Mouse (Mus musculus): ENCODE measurements at regions not wholly inside any gene's neighbourhood (a gene's known extent, or its start where the extent isn't known, plus 50 kb on each side); places are given as distances from the start of the nearest gene placed in this dataset.

DNA sequence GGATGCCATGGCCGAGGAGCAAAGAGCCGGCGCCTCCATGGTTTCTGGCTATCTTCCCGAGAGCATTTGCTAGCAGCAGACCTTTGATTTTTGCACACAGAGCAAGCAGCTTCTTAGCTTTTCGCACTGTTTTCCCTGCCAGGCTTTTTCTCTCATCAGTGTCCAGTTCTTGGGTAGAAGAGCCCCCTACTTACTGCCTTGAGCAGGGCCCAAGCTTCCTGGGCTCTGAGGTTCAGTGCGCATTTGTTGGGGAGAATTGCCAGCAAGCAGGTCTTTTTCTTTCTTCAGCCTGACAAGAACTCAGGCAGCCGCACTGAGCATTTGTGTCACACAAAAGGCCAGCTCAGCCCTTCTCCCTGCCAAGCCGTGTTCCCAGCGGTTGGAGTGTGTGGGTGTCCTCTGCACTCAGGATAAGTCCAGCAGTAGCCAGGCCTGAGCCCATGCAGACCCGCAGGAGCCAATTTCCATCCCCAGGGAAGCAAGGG, 565.2 kb upstream of the Adam5 start:
- DNase-seq = peak; percentile 30 to 62

DNA sequence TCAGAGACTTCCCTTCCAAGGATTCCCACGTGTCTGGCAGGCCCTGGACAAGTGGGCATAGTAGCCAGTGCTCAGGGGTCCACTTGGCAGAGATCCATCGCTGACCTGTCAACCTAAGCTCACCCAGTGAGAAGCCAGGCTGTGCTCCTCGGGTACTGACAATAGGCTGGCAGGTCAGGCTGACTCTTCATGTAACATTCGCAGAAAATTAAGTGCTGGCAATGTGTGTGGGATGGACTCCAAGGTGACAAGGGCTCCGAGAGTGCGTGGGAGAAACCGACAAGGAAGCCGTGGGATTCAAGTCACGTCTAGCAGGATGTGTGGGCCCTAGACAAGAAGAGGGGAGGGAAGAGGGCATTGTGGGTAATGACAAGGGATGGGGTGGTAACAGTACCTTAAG, 564.6 kb upstream of the Adam5 start:
- DNase-seq = no peak

DNA sequence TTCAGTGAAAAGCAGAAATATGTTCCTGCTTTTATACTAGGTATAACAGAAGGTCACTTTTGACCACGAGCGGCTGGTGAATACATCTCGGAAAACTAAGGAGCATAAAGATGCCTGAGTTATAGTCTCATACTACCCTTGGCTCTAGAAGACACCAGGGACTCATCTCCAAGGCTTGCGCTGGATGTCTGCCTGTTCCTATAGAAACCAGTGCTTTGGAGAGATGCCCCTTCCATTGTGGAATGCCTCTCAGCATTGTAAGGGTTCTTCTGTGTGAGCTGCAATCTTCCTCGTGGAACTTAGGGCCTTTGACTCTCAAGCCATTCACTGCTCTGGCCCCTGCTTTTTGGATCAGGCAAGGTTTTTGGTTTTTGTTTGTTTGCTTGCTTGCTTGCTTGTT, 561.0 kb upstream of the Adam5 start:
- no peak for DNase-seq

DNA sequence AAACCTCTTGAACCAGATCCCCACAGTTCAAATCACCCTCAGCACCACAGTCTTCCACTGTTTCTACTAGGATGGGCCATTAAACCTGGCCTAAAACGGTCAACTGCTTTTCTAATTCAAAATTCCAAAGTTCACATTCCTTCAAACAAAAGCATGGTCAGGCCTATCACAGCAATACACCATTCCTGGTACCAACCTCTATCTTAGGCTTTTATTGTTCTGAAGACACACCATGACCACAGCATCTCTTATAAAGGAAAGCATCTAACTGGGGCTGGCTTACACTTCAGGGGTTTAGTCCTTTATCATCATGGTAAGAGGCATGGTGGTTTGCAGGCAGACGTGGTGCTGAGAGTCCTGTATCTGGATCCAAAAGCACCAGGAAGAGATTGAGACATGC, 560.4 kb upstream of the Adam5 start:
- no peak for DNase-seq

DNA sequence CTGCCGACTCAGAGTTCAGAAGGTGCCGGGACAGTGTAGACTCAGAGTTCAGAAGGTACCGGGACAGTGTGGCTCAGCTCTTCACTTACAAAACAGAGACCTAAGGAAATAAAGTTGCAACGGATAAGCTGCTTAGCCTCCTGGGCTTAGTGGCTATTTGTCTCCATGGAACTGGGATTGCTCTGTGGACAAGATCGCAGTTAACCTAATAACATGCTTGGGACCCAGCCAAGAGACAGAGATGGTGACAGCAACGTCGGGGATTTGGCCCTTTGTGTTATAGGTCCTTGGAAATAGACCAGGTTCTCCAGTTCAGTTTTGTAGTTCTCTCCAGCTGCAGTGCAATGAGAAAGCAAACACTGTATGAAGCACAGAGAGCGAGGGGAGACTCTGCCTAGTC, 549.1 kb upstream of the Adam5 start:
- no peak for DNase-seq

DNA sequence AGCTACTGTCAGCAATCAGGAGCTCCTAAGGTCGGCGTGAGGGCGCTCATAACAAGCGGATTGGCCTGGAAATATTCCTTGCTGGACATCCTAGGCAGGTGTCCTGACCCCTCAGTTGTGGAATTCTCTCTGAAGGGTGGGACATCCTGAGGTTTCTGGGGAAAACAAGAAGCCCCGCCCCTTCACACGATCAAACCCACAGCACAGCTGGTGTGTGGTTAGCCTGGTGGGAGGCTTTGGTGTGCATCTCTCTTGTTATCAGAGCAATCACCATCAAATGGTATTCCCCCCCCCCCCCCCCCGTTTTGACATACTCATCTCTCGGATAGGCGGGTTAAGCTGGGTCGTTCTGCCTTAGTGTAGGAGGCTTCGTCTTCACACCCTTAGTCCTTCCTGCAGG, 546.8 kb upstream of the Adam5 start:
- no peak for DNase-seq

DNA sequence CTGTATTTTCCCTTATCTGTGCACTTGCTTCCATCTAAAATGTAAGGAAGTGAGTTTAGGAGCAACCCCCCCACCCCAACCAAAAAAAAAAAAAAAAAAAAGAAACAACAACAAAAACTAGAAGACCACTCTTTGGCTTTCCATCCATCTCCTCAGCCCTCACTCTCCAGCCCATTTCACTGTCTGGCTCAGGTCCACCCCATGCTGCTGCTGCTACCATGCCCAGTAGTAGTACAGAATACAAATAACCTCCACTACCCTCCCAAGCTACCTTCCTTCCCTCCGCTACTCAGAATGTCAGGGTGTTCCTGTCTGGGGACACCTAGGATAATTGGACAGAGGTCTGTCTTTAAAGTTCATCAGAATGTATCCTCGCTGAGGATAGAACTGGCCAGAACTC, 545.2 kb upstream of the Adam5 start:
- no peak for DNase-seq

DNA sequence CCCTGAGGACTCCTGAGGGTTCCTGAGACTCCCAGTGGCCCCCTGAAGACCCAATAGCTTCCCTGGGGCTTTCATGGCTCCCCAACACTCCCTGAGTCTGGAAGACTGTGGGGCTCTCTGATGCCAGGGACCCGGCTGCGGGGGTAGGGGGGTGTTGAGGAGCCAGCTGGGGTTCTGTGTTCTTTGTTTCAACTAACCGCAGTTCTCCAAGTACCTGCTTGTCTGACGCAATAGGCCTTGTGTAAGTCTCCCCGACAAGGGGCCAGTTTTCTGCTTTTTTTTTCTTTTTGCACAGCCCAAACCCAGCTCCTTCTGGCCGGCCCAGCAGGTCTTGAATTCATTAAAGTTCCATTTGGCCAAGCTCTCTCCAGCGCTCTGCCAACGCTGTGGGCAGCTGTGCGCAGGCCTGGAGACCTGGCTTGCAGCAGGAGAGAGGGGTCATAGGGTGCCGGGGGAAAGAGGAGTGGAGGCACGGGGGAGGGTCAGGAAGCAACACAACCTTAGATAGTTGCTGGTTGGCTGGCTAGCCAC, 544.5 kb upstream of the Adam5 start:
- DNase-seq = peak; percentile 27 to 56

DNA sequence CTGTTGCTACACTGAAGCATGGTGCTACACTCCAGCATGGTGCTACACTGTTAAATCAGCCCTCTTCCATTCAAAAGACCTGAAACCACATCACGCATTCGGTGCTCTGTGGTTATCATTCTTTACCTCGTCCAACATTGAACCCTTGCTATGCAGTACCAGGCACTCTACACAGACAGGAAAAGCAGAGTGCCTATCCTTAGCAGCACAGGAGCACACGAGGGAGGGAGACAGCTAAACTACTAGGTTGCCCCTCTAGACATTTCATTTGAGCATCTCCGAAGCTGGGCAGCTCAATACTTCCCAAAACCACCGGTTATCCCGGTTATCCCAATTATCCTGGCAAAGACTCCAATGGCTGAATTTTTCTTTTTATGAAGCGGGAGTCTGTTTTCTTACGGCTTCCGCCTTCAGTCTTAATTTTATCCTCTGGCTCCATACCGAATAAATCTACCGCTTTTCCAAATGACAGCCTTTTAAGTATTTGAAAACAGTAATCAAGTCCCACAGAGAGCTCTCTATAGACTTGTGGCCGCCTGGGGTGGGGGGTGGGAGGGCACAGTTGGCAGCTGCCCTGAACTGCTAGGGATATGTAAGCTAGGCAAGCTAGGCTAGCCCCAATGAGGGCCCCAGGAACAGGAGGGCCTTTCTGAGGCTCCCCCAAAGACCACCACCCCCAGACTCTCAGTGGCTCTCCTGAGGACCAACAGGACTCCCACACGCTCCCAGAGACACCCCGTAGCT, 543.8 kb upstream of the Adam5 start:
- no peak for DNase-seq

DNA sequence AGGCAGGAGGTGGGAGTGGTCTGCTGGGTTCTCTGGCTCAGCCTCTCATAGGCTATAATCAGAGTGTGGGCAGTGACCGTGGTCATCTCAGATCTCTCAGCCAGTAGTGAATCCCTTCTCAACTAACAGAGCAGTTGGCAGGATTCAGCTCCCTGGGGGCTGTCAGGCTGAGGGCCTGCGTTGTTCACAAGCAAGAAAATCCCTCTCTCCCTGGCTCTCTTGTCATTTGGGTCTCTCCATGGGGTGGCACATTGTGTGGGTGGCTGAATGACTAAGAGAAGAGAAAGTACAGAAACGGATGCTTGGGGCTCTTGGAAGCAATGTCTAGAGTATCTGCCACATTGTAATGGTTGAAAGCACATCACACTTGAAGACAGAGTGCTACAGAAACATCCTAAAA, 542.0 kb upstream of the Adam5 start:
- DNase-seq = no peak

DNA sequence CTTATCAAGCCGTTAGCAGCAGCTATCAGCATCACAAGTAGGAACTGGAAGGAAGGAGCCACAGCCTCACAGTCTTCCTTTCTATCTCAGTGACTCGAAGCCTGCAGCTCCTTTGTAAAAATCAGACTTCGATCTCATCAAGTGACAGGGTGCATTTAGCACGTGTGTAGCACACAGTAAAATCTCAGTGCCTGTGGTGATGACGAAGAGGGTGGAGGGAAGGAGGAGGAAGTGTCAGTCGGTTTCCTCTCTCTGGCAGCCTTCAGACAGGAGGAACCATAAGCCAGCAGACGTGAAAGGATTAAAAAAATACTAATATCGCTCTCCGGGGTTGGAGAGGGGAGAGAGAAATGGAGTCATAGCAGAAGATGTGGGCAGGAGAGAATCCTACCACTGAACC, 538.5 kb upstream of the Adam5 start:
- no peak for DNase-seq

DNA sequence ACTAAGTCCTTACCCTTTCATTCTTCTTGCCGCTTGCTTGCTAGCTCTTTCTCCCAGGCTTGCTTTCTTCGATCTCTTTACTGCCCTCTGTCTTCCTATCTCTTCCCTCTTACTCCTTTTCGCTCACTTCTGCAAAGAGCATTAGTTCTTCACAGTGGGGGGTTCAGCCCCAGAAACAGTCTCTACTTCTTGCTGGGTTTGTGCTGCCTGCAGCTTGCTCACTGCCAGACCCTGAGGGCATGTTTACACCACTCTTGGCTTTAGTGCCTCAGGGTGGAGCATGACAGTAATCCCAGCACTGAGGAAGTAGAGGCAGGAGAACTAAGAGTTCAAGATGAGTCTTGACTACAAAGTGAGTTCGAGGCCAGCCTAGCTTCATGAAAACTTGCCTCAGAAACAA, 538.0 kb upstream of the Adam5 start:
- no peak for DNase-seq

DNA sequence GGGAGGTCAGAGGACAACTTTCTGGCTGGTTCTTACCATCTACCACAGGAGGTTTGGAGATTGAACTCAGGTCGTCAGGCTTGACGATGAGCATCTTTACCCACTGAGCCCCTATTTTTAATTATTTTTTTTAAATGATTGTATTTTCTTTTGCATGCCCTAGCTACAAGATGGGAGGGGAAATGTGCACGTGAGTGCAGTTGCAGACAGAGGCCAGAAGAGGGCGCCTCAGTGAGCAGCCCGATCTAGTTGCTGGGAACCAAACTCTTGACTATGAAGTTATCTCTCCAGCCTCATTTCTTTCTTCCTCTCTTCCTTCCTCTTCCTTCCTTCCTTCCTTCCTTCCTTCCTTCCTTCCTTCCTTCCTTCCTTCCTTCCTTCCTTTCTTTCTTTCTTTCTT, 537.3 kb upstream of the Adam5 start:
- DNase-seq = no peak

DNA sequence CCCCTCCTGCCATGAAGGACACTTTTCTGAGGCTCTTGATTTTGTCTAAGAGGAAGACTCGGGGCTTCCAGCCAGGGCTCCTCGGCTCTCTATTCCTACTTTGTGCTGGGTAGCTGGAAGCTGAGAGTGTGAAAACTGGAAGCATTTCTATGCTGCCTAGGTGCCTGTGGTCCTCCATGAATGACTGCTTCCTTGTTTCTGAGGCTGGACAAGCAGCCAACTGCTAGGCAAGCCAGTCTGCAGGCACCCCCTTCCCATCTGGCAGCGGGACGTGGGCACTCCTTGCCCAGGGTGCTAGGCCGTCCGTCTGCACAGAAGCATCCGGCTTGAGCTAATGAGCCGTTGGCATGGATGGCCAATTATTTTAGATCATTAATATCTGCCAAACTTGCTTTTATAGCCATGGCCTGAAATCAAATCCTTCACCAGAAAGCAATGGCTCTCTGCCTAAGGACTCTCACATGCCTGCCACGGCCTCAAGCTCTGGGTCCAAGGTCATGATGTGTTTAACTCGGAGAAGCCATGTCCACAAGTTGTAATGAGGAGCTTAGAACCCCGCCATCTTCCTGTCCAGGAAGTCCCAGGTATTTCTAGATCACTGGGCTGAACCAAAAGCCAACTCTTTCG, 534.5 kb upstream of the Adam5 start:
- DNase-seq = no peak

DNA sequence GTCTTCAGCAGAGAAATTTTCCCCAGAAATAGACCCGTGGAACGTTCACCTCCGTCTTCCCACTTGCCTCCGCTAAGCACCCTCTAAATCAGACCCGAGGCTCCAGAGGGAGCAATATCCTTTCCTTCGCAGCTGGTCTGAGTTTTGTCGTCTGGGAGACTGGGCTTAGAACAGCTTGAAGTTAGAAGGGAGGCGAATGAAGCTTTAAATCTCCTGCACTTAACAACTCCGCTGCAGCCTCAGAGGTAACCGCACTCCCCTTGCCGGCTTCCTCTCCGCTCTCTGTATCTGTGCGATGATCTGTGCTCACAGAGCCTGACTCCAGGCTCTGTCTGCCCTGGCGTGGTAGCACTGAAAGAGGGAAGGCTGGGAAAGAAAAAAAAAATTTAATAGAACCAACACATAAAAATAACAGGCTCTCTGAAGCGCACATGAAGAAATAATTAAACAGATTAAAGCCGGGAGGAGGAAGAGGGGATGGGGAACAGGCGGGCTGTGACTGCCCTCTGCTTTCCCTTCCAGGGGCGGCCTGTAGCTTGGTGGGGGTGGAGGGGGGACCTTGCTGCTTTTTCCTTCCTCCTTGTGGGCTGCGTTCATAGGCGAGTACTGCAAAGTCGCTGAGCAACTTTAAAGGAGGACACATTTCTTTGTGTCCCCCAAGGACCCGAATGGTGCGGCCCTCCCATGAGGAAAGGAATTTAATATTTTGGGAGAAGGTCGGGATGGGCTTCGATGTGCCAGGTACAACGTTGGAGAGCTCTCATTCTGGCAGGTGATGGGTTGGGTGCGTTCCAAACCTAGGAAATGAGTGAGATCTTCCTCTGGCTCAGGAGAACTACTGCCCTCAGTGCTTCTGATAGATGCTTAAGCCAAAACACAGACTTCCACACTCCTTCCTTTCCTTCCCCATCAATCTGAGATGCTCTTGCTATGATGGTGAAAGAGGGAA, 529.9 kb upstream of the Adam5 start:
- DNase-seq = no peak

DNA sequence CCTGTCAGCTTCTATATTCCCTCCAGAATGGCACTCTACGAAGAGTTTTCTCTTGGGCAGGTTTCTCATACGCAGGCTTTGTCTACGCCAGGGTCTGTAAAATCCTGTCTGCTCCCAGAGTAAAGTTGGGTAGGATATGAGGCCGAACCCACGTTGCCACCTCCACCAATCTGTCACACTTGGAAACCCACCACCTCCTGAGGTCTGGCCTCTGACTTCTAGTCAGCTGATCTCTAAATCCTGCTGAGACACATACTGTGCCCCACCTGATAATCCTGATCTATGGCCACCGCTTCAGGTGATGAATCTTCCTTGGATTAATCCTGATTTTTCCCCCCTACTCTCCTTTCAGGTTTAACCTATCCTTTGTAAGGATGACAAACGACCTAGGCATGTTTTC, 529.2 kb upstream of the Adam5 start:
- no peak for DNase-seq

DNA sequence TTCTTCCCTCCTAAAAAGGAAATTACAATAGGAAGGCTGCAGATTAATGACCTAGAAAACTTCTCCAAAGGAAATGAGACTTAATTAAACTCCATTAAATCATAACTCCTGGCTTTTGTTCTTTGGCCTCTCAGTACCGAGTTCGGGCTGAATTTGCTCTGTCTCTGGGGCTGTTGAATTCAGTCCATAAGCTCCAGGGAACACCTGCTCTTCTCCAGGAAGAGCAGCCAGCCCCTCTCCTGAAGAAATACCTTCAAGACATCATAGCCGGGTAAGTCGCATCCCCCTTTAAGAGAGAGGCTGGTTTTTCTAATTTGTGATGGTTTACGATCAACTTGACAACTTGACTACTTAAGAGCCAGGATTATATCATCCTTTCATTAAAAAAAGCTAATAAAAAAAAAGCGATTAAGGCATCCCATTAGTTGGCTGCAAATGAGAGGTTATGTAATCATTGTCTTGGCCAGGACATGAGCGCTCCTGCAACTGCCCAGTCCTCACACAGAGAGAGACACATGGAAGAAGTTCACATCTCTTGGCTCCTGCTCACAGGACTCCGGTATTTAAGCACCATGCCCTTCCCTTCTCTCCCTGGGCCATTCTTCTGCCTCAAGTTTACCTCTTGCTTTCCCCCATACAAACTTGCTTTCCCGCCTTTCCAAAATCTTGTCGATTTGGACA, 524.0 kb upstream of the Adam5 start:
- DNase-seq = no peak

DNA sequence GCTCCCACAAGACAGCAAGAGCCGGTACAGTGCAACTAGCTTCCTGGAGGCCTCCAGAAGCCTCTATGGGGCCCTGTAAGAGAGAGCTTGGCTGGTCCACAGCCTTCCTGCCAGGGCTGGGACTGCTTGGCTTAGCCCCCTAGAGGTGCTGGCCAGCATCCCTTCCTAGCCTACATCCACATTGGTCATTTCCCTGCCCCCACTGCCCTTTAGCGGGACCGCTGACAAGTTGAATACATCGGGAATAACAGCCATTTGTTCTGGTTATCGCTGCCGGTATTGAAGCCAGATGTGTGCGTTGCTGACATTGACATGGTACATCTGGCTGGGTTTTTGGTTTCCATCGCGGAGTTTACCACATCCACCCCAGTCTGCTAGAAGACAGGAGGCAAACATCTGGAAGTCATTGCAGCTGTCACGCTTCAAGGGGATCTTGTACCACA, 519.0 kb upstream of the Adam5 start:
- DNase-seq = peak; percentile 67 to 85

DNA sequence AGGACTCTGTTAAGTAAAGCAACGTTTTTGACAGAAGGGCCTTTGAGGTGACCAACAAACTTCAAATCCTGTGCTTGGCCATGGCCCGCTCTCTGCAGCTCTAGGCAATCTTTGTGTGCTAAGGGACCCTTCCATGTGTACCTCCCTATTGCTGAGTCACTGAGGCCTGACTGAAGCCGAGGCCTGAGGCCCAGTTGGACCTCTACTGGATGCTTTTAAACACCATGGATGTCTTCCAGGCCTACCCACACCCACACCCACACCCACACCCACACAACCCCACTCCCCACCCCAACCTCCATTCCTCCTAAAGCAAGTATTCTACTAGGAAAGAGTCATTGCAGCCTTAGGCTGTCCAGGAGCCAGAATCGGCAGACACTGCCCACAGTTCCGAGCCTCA, 518.3 kb upstream of the Adam5 start:
- DNase-seq = no peak

DNA sequence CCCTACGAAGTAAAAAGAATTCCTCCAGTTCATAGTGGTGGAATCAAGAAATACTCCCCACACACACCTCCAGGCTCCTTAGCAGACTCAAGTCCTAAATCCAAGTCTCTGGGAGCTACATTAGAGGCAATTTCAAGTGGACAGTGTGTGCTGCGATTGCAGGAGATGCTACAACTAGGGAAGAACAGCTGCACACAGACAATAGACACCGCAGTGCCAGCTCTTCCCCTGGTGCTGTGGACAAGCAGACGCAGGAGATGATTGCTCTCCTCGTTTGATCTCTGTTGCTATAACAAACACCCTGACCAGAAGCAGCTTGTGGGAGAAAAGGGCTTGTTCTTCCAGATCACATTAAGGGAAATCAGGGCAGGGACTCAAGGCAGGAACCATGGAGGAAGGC, 517.1 kb upstream of the Adam5 start:
- DNase-seq = no peak

DNA sequence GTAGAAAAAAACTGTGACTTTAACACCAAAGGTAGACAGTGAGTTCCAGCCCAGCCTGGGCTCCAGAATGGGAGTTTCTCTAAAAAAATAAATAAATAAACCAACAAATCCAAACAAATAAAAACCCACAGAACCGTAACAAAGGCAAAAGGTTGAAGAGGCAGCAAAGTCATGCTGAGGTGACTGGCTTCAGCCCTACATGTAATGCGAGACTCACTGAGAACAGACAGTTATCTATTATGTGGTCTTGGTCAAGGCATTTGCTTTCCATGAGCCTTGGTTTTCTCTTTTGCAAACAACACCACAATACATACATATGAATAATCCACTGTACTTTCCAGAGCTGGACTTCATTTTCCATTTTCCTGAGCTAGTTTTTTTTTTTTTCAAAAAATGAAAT, 516.6 kb upstream of the Adam5 start:
- DNase-seq = no peak

DNA sequence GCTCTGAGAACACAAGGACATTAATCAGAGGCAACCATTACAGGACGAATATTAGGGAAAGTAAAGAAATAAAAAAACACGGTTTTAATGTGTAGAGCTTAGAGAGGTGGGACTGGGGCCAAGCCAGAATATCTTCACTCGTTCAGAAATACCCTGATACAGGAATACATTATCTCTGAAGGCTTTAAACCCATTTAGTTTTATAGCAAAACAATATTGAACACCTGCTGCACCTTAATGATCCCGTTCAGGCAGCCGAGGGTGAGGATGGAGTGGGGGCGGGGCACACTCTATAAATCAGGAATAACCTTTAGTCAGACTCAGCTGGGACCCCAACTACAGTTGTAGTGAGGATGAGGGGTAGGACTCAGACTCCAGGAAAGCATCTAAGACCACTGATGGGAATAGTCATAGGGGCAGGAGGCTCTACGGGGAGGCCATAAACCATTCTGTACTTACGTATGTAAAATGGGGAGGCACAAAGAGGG, 508.0 kb upstream of the Adam5 start:
- no peak for DNase-seq
